Mouse (Mus musculus): ENCODE data around the gene Hist1h3b.

The Hist1h3b gene

DNA sequence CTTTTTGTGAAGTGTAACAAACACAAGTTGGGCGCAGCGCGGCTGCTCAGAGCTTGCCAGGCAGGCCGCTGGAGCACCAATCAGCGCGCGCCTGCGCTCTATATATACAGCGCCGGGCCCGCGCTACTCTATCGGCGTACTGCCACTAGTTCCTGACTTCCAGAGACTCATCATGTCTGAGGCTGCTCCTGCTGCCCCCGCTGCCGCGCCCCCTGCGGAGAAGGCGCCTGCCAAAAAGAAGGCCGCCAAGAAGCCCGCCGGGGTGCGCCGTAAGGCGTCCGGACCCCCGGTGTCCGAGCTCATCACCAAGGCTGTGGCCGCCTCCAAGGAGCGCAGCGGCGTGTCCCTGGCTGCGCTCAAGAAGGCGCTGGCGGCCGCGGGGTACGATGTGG, 13.4 kb upstream of the Hist1h3b start, which contains the start of gene Hist1h1c:
Hist1h1c (plus strand) TSS at position 132 of the 392 bp plus-strand sequence.
- peak; percentile 77 for DNase-seq (ENCODE audit: low read depth, low spot score)

DNA sequence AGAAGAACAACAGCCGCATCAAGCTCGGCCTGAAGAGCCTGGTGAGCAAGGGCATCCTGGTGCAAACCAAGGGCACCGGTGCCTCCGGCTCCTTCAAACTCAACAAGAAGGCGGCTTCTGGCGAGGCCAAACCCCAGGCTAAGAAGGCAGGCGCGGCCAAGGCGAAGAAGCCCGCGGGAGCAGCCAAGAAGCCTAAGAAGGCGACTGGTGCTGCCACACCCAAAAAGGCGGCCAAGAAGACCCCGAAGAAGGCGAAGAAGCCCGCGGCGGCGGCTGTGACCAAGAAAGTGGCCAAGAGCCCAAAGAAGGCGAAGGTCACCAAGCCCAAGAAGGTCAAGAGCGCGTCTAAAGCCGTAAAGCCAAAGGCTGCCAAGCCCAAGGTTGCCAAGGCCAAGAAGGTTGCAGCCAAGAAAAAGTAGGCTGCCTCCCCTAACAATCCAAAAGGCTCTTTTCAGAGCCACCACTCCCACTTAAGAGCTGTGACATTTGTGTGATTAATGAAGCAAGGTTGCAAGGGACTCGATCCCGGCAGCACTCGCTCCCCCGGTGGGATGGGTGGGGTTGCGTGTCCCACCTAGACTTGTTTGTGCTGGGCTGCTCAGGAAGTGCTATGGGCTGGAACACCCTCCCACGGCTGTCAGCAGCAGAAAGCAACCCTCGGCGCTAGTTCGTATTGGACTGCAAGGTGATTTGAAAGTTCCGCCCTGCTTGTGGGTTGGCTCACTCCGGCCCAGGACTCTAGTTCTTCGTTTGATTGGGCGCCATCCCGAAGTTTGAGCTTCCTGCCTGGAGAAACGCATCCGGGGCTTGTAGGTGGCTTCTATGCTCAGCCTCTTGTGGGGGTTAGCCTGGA, 12.8 kb upstream of the Hist1h3b start:
- peak; percentile 98 for DNase-seq (ENCODE audit: low read depth, low spot score)

DNA sequence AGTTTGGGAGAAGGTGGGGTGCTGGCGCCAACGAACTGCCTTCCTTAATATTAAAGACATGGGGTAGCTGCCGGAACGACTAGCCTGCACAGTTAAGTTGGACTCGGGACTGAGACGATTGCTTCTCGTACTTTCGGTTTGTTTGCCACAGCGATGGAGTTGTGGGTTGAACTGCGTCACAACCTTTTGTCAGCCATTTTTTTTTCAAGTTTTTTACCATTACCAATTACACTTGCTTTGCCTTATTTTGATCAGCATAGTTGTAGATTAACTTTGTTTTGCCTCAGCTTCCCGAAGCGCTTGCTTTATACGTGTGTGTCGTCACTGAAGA, 12.2 kb upstream of the Hist1h3b start:
- DNase-seq (ENCODE audit: low read depth, low spot score) = no peak

DNA sequence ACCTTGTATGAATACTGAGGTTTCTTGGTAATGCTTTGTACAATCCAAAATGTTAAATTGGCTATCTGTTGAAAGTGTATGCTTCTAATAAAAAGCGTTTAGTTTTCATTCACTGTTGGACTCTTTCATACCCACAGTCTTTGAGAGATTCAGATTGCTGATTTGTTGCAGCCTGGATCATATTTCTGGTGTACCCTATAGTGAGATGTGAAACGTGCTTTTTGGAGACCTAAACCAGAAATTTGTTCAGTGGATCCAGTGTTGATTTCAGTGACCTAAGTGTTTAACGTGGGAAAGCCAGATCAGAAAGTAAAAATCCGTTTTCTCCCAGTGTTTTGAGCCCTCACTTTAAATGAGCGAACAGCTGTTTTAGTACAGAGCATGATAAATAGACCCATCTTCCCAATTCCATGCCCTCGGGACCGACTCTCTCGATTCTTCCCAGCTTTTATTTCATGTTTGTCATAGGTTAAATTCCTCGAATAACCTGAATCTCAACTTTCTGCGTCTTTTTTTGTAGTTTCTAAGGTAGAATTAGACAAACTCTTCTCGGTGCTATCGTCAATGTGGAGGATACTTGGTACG, 11.7 kb upstream of the Hist1h3b start:
- DNase-seq (ENCODE audit: low read depth, low spot score) = no peak

DNA sequence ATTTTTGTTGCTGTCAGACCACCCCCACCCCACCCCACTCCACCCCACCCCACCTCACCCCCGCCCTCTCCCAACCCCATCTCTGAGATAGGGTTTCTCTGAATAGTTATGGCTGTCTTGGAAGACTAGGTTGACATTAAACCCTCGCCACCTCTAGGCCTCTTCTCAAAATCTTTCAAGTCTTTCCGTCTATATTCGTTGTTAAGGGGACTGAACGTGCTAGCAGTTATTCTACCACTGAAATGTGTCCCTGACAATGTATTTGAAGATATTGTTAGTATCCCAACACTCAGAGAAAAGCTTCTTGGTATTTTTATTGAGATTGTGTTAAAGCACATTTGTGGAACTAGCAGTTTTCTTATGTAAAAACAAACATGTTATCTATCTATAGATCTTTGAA, 11.2 kb upstream of the Hist1h3b start:
- no peak for DNase-seq (ENCODE audit: low read depth, low spot score)

DNA sequence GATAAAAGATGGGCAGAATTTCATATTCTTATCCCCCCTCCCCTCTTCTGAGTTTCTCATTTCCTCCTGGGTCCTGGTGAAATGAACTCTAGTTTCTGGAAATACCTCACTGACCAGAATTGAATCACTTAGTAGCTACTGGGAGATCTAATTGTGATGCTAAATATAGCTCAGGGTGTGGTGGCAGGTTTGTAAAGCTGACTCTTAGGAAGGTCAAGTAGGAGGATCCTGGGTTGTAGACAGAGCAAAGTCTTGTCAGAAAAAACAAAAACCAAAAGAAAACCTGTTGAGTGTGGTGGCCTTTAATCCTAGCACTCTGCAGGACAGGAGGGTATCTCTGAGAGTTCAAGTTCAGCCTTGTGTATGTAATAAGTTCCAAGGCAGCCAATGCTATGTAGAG, 10.1 kb upstream of the Hist1h3b start:
- no peak for DNase-seq (ENCODE audit: low read depth, low spot score)

DNA sequence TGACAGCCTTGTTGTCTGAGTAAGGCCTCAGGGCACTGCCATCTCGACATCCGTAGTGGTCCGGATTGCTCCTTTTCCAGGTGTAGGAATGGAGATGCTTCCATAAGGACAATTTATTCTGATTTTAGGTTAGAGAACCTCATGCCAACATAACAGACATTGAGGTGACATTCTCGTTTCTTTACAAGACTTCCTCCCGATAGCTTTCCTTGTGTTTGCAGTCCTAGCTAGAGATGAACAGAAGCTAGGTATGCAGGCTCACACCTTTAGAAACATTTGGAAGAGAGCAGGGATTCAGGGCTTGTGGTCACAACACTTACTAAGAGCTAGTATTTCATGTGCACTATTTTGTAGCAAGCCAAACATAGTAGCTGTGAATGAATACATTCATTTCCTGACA, 8.9 kb upstream of the Hist1h3b start:
- no peak for DNase-seq (ENCODE audit: low read depth, low spot score)

DNA sequence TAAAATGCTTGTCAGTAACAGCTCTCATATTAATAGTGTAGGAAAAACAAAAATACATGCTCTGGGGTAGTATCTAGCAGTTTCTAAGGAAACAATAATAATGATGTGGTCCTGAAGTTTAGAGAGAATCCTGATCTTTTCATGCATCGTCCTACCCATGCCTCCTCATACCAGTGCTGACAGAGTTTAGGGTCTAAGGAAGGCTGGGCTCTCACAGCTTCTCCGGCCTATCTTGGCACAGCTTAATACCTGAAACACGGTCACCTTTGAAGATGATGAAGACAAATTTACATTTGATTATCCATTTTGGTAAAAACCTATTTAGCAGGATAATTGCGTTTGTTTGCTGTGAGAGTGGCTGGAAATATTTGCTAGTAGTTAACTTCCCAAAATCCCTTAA, 8.1 kb upstream of the Hist1h3b start:
- no peak for DNase-seq (ENCODE audit: low read depth, low spot score)

DNA sequence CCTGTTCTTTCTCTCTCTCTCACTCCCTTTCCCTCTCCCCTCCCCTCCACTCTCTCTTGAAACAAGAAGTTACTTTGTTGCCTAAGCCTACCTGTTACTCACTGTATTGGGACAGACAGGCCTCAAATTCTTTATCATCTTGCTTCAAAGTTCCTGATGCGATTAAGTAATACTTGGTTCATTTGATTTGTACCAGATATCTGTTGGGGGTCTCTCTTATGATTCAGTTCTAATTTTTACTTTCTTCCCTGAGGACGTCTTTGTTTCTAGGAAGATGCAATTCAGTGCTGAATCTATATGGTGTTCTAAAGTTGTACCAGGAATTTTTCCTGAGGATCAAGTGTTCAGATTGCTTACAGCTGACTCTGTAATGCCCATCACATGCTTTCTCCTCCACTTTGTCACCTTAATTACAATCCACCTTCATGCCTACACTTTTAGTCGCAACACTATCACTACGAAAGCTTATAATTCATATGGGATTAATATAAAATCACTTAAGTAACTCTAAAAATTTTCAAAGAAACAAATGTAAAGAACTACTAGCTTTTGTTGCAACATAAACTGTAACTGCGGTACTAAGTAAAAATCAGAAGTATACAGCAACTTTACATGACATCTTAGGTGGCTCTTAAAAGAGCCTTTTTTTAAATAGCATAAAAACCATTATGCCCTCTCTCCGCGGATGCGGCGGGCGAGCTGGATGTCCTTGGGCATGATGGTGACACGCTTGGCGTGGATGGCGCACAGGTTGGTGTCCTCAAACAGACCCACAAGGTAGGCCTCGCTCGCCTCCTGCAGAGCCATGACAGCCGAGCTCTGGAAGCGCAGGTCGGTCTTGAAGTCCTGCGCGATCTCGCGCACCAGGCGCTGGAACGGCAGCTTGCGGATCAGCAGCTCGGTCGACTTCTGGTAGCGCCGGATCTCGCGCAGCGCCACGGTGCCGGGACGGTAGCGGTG, 7.4 kb upstream of the Hist1h3b start:
- no peak for DNase-seq (ENCODE audit: low read depth, low spot score)

DNA sequence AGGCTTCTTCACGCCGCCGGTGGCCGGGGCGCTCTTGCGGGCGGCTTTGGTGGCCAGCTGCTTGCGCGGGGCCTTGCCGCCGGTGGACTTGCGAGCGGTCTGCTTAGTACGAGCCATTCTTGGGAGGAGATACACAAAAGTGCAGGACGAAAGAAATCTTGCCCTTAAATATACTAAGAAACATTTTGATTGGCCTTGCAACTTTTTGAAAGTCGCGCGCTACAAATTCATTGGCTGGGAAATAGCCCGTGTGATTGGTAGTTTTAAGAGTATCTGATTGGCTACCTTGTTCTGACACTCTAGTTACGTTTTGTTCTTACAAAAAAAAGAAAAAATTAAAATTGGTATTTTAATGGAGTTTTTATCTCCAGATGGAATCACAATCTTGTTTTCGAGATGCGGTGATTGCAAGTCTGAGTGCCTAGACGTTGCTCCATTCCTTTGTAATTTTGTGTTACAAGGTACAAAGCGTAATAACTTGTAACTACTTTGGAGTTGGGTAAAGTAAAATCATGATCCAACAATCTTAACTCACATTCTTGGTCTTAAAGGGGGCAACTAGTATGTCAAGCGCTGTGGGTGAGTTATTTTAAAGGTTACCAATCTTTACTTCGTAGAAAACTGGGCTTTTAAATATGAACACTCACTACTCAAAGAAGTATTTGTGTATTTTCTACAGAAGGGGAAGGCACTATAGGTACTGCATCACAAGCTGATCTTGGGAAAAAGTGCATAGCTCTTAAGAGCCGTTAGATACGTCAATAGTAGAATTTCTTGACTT, 6.5 kb upstream of the Hist1h3b start, which contains the start of gene Hist1h3c:
Hist1h3c (minus strand) TSS at position 222 of the 781 bp plus-strand sequence.
- DNase-seq (ENCODE audit: low read depth, low spot score) = peak; percentile 93

DNA sequence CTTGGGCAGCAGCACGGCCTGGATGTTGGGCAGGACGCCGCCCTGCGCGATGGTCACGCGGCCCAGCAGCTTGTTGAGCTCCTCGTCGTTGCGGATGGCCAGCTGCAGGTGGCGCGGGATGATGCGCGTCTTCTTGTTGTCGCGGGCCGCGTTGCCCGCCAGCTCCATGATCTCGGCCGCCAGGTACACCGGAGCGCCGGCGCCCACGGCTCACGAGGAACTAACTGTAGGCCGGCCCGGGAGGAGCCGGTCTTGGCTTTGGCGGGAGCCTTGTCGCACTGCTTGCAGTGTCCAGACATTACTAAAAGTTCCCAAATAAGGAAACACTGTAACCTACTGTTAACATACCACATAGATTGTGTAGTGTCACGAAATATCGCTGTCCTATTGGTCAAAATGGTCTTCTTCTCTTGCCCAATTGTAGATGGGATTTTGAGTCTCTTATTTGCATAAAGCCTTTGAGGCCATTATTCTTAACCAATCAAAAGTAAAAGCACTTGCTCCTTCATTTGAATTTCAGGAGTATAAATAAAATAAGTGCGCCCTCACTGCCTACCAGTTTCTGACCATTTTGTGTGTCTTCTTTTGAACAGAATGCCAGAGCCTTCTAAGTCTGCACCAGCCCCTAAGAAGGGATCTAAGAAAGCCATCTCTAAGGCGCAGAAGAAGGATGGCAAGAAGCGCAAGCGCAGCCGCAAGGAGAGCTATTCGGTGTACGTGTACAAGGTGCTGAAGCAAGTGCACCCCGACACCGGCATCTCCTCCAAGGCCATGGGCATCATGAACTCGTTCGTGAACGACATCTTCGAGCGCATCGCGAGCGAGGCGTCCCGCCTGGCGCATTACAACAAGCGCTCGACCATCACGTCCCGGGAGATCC, 5.6 kb upstream of the Hist1h3b start, which contains the start of gene Hist1h2bb:
Hist1h2bb (plus strand) TSS at position 534 of the 880 bp plus-strand sequence.
- peak; percentile 99 for DNase-seq (ENCODE audit: low read depth, low spot score)

DNA sequence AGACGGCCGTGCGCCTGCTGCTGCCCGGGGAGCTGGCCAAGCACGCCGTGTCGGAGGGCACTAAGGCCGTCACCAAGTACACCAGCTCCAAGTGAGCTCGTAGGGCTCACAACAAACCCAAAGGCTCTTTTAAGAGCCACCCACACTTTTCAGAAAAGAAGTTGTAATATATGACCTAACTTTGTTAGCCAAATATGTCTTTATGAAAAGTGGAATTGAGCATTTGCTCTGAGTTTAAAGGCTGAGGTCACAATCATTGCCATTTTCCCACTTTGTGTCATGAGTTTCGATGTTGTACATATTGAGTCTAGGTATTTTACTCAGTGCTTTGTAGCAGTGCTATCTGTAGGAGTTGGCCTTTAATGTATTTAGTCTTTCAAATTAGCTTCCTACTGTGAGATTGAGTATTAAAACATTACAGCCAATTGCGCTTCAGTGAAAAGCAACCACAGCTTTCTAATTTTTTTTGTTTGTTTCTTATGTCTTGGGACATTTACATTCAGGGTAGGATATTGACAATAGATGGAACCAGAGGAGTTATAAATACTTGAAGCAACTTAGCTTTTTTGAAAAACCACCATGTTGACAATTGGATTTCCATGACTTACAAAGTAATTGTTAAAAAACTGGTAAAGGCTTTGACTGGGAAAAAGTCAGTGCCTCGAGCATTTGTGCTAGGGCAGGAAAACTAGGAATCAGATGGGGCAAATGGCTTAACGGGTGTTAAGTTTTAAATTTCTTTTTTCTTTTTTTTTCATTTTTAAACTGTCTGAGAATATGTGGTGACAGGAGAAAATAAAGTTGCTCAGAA, 4.8 kb upstream of the Hist1h3b start:
- DNase-seq (ENCODE audit: low read depth, low spot score) = no peak

DNA sequence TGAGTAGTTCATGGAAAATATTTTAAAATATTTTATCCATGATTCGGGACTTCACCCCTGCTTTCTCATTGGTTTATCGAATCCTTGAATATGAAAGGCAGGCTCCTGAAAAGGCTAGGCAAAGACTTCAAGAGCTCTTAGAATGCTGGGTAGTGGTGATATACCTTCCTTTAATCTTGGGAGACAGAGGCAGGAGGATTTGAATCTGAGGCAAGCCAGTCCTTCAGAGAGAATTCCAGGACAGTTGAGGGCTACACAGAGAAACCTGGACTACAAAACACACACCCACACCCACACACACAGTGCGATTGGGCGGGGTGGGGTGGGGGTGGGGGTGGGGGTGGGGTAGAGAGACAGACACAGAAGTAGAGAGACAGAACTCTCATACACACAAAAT, 4.2 kb upstream of the Hist1h3b start:
- DNase-seq (ENCODE audit: low read depth, low spot score) = no peak

DNA sequence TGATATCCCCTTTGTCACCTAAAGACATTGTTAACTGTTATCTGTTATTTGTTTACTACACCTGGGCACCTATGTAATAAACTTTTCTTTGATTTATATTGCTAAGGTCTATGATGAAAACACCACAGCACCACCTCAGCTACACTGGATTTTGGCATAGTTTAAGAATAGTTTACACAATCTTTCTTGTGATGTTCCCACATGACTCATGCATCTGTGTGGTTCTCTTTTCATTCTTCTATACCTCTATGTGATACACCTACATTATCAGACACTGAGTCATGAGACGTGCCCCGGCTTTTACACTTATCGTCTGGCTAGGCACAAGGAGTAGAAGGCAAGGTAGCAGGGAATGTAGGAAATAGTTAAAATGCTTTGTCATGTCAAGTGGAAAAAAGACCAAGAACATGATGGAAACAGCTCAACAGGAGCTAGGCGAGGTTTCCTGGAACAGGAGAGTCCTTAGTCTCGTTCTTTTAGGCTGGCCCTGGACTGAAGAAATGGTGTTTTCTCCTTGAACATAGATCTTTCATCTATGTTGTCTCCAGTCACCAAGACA, 2.4 kb upstream of the Hist1h3b start:
- no peak for DNase-seq (ENCODE audit: low read depth, low spot score)

DNA sequence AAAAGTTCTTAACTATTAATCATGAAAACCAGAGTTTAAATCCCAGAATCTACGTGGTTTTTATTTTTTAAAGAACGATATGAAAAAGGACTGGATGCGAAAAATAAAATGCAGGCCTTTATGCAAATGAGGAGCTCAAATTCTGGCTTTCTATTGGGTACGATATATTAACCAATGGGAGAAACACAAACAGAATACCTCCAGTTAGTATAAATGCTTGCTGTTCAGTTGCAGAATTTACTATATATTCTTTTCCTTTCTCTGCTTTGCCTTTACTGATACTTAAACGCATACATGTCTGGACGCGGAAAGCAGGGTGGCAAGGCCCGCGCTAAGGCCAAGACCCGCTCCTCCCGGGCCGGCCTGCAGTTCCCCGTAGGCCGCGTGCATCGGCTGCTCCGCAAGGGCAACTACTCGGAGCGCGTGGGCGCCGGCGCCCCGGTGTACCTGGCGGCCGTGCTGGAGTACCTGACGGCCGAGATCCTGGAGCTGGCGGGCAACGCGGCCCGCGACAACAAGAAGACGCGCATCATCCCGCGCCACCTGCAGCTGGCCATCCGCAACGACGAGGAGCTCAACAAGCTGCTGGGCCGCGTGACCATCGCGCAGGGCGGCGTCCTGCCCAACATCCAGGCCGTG, 1.1 kb upstream of the Hist1h3b start, which contains the start of gene Hist1h2ab:
Hist1h2ab (plus strand) TSS at position 288 of the 639 bp plus-strand sequence.
- peak; percentile 84 for DNase-seq (ENCODE audit: low read depth, low spot score)

DNA sequence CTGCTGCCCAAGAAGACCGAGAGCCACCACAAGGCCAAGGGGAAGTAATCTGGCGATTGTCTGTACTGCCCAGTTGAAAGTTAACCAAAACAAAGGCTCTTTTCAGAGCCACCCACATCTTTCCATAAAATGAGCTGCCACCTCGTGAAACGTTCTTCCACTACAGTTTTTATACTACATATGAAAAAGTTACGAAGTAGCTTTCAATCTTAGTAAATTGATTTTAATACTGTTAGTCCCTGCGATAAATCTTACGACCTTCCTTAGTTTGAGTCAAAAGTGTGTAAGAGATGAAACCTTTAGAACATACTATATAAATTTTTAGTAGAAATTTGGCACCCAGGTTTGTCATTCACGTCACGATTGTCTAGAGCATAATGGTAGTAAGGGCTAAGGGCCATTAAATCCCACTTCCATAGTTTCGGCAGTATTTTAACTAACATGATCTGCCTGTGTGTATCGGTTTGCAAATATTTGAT, 550 bp upstream of the Hist1h3b start:
- DNase-seq (ENCODE audit: low read depth, low spot score) = no peak

DNA sequence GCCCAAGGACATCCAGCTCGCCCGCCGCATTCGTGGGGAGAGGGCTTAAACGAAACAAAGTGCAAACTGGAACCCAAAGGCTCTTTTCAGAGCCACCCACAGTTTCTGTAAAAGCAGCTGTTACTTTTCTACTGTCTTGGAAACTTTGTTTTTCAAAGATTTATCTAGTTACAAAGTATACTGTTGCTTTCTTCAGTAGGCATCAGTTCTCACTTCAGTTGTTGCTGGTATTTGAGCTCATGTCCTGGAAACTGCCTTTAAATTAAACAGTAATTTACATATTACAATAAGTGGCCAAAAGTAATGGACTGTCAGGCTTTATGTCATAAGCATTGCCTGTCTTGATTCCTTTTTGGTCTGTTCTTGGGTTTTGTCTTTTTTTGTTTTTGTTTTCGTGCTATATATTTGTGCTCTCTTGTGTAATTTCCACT, 690 bp downstream of the Hist1h3b start:
- DNase-seq (ENCODE audit: low read depth, low spot score) = no peak

Data from telencephalon, adult 2 months (tissue).